Mouse (Mus musculus) CH12.LX (cell line): Measurements from ENCODE around the gene Sfxn5. TPM values are rescaled to one million over a fixed set of nuclear protein-coding genes. Genes with fewer than 3 reads are reported as not detected.

ENCODE experiments used
- DNase-seq: peaks from one replicate; pipeline ENCODE4 v3.0.0-alpha.2; 2013; ENCODE audit errors: extremely low read depth
- H3K27ac ChIP-seq: 2 replicates; pipeline ENCODE4 v1.5.1; 2012; ENCODE audit warnings: low read depth, mild to moderate bottlenecking, control low read depth, moderate library complexity; ENCODE audit not compliant: insufficient read depth
- H3K27me3 ChIP-seq: replicated peaks from 2 replicates; pipeline ENCODE3; 2012; ENCODE audit warnings: inconsistent platforms
- H3K36me3 ChIP-seq, 2 experiments: replicated peaks in 1 of 2; 2 replicates each; pipeline versions ENCODE3 to v1.6.1; 2012; ENCODE audit warnings: inconsistent platforms in 1 of 2, low read length in 1 of 2, mild to moderate bottlenecking in 1 of 2, mixed read lengths in 1 of 2, moderate library complexity in 1 of 2; ENCODE audit not compliant: control insufficient read depth in 1 of 2, insufficient read depth in 1 of 2
- H3K4me1 ChIP-seq, 2 experiments: 2 replicates each; pipeline ENCODE4 v1.6.1; 2012; ENCODE audit warnings: inconsistent platforms in 1 of 2, moderate library complexity in 1 of 2; ENCODE audit not compliant: insufficient read depth in 2 of 2, control insufficient read depth in 1 of 2
- H3K4me2 ChIP-seq: 2 replicates; pipeline ENCODE4 v1.6.1; 2012; ENCODE audit warnings: low read depth, mild to moderate bottlenecking, control low read depth; ENCODE audit not compliant: poor library complexity, insufficient read depth, severe bottlenecking
- H3K4me3 ChIP-seq, 3 experiments: fragments of 150-350 bp in 1 of 3; sonication (generic) in 1 of 3; replicated peaks in 1 of 3; 2 replicates each; pipeline versions ENCODE3 to v1.5.1; 2011 to 2012; ENCODE audit warnings: low read depth in 2 of 3, low read length in 2 of 3, mild to moderate bottlenecking in 2 of 3, moderate library complexity in 2 of 3, control low read depth in 1 of 3, improper control_type of control experiment in 1 of 3, inconsistent platforms in 1 of 3, mixed read lengths in 1 of 3; ENCODE audit not compliant: poor library complexity in 1 of 3
- H3K79me2 ChIP-seq: replicated peaks from 2 replicates; pipeline ENCODE4 v1.6.1; 2012; ENCODE audit warnings: mild to moderate bottlenecking, moderate library complexity; ENCODE audit not compliant: control insufficient read depth, poor library complexity, insufficient read depth, severe bottlenecking; ENCODE audit errors: extremely low read depth
- H3K9ac ChIP-seq: 2 replicates; pipeline ENCODE4 v1.6.1; 2012; ENCODE audit warnings: low read depth, mild to moderate bottlenecking, control low read depth, moderate library complexity; ENCODE audit not compliant: insufficient read depth
- H3K9me3 ChIP-seq: replicated peaks from 2 replicates; pipeline ENCODE3; 2012; ENCODE audit warnings: low read length, inconsistent platforms, mixed read lengths
- BHLHE40 ChIP-seq: IDR thresholded peaks from 2 replicates; pipeline ENCODE4 v1.6.1; 2011; ENCODE audit warnings: mild to moderate bottlenecking, low read depth, low read length, improper control_type of control experiment
- CHD1 ChIP-seq: IDR thresholded peaks from 2 replicates; pipeline ENCODE4 v1.6.1; 2012; ENCODE audit warnings: low read depth, low read length, improper control_type of control experiment, inconsistent platforms
- CTCF ChIP-seq, 2 experiments: IDR thresholded peaks in 1 of 2; conservative IDR thresholded peaks in 1 of 2; 2 replicates each; pipeline ENCODE4 v1.5.1; 2011 to 2012; ENCODE audit warnings: low read depth in 2 of 2, low read length in 2 of 2, improper control_type of control experiment in 1 of 2, inconsistent platforms in 1 of 2, mild to moderate bottlenecking in 1 of 2, moderate library complexity in 1 of 2
- ETS1 ChIP-seq: conservative IDR thresholded peaks from 2 replicates; pipeline ENCODE4 v1.6.1; 2012; ENCODE audit warnings: low read depth, mild to moderate bottlenecking, inconsistent platforms, low read length, improper control_type of control experiment, moderate library complexity
- GABPA ChIP-seq: IDR thresholded peaks from 2 replicates; pipeline ENCODE4 v1.6.1; 2012; ENCODE audit warnings: low read depth, low read length, improper control_type of control experiment, inconsistent platforms; ENCODE audit not compliant: insufficient replicate concordance
- IRF4 ChIP-seq: IDR thresholded peaks from 2 replicates; pipeline ENCODE4 v1.6.1; 2014; ENCODE audit warnings: low read depth, mild to moderate bottlenecking, inconsistent platforms, low read length, improper control_type of control experiment
- JUN ChIP-seq: IDR thresholded peaks from 2 replicates; pipeline ENCODE4 v1.6.1; 2011; ENCODE audit warnings: low read depth, mild to moderate bottlenecking, low read length, improper control_type of control experiment, moderate library complexity; ENCODE audit not compliant: insufficient read depth
- MAX ChIP-seq: IDR thresholded peaks from 2 replicates; pipeline ENCODE4 v1.6.1; 2011; ENCODE audit warnings: low read length, improper control_type of control experiment
- MEF2A ChIP-seq: IDR thresholded peaks from 2 replicates; pipeline ENCODE4 v1.6.1; 2014; ENCODE audit warnings: low read depth, mild to moderate bottlenecking, inconsistent platforms, low read length, improper control_type of control experiment, borderline replicate concordance
- MYC ChIP-seq: IDR thresholded peaks from 2 replicates; pipeline ENCODE4 v1.6.1; 2011; ENCODE audit warnings: low read depth, mild to moderate bottlenecking, improper control_type of control experiment, low read length
- NELFE ChIP-seq: IDR thresholded peaks from 2 replicates; pipeline ENCODE4 v1.6.1; 2011; ENCODE audit warnings: low read depth, low read length, improper control_type of control experiment
- NRF1 ChIP-seq: IDR thresholded peaks from 2 replicates; pipeline ENCODE4 v1.6.1; 2014; ENCODE audit warnings: low read depth, mild to moderate bottlenecking, inconsistent platforms, low read length, improper control_type of control experiment, moderate library complexity
- PAX5 ChIP-seq: IDR thresholded peaks from 2 replicates; pipeline ENCODE4 v1.6.1; 2012; ENCODE audit warnings: low read length, inconsistent platforms, mixed read lengths
- POLR2A ChIP-seq: IDR thresholded peaks from 2 replicates; pipeline ENCODE4 v1.6.1; 2011; ENCODE audit warnings: low read depth, mild to moderate bottlenecking, improper control_type of control experiment, low read length
- POLR2AphosphoS2 ChIP-seq: IDR thresholded peaks from 2 replicates; pipeline ENCODE4 v1.6.1; 2011; ENCODE audit warnings: low read depth, low read length, improper control_type of control experiment
- RAD21 ChIP-seq: IDR thresholded peaks from 2 replicates; pipeline ENCODE4 v1.6.1; 2011; ENCODE audit warnings: low read depth, mild to moderate bottlenecking, low read length, improper control_type of control experiment, moderate library complexity
- RCOR1 ChIP-seq: conservative IDR thresholded peaks from 2 replicates; pipeline ENCODE4 v1.6.1; 2012; ENCODE audit warnings: low read depth, mild to moderate bottlenecking, inconsistent platforms, low read length, improper control_type of control experiment
- SMC3 ChIP-seq: IDR thresholded peaks from 2 replicates; pipeline ENCODE4 v1.6.1; 2011; ENCODE audit warnings: low read depth, low read length, improper control_type of control experiment
- TCF12 ChIP-seq: IDR thresholded peaks from 2 replicates; pipeline ENCODE4 v1.6.1; 2014; ENCODE audit warnings: low read depth, mild to moderate bottlenecking, inconsistent platforms, low read length, improper control_type of control experiment
- USF2 ChIP-seq: conservative IDR thresholded peaks from 2 replicates; pipeline ENCODE4 v1.6.1; 2011; ENCODE audit warnings: low read depth, low read length, improper control_type of control experiment
- ZC3H11A ChIP-seq: IDR thresholded peaks from 2 replicates; pipeline ENCODE4 v1.6.1; 2012; ENCODE audit warnings: low read depth, mild to moderate bottlenecking, inconsistent platforms, low read length, improper control_type of control experiment
- ZMIZ1 ChIP-seq: IDR thresholded peaks from 2 replicates; pipeline ENCODE4 v1.6.1; 2012; ENCODE audit warnings: low read depth, mild to moderate bottlenecking, inconsistent platforms, low read length, improper control_type of control experiment
- dilution Hi-C: fragments of 300-500 bp; cut with MboI; formaldehyde crosslinking; loops from 2 replicates; pipeline ENCODE4 v1.14.3; 2020; ENCODE audit warnings: low sequenced_read_pairs; ENCODE audit not compliant: extremely low pct_unique_long_range_greater_than_20kb, extremely low pct_ligation_motif_present
- in situ Hi-C: fragments of 300-500 bp; cut with MboI; formaldehyde crosslinking; loops from 3 replicates; pipeline ENCODE4 v1.14.3; 2019; ENCODE audit warnings: low sequenced_read_pairs, low pct_ligation_motif_present, low pct_unique_long_range_greater_than_20kb, mixed read lengths
- polyA plus RNA-seq: library from polyadenylated mRNA; unstranded; fragments of >175 nt; gene quantifications from 2 replicates; pipeline ENCODE4 v1.2.1, GENCODE M21; 2012; ENCODE audit warnings: low read depth; ENCODE audit not compliant: insufficient read length
- total RNA-seq, 2 experiments: library from RNA; depleted of rRNA; stranded (reverse); fragments of 300-350 nt in 1 of 2; fragments of >200 nt in 1 of 2; gene quantifications; 2 replicates each; pipeline ENCODE4 v1.2.3; 2012 to 2014

Sfxn5 gene
- total and polyA plus RNA-seq, 3 experiments, result 0.55 to 0.93 (median 0.66) TPM

GRCm38 (mm10) chr6:85293255-85294003 is 39.8 kb downstream of the Sfxn5 start:
- in situ Hi-C loops, result no loop called here
- TF ChIP-seq MEF2A, result no peak
- TF ChIP-seq MAX, result no peak
- no peak for TF ChIP-seq CTCF (conservative IDR thresholded peaks at IDR 0.05 in 1 of 2, IDR thresholded peaks at IDR 0.05 in 1 of 2; ENCODE audit: low read depth in 2 of 2, low read length in 2 of 2)
- no peak for TF ChIP-seq BHLHE40
- no peak for TF ChIP-seq CHD1
- no peak for TF ChIP-seq ZMIZ1
- TF ChIP-seq ETS1, result no peak
- TF ChIP-seq RCOR1, result no peak
- TF ChIP-seq TCF12, result no peak
- no peak for TF ChIP-seq NELFE
- no peak for TF ChIP-seq POLR2A
- TF ChIP-seq IRF4, result no peak
- TF ChIP-seq RAD21, result no peak
- no peak for TF ChIP-seq USF2
- no peak for TF ChIP-seq PAX5
- TF ChIP-seq JUN, result no peak
- no peak for TF ChIP-seq POLR2AphosphoS2

GRCm38 (mm10) chr6:85290869-85291824 is 42.1 kb downstream of the Sfxn5 start:
- dilution Hi-C loops, result no loop called here
- no peaks in the 10 kb centered on the region for H3K36me3 ChIP-seq
- peaks cover 6 to 31% of the 10 kb centered on the region in 2 experiments for H3K4me1 ChIP-seq
- H3K27me3 ChIP-seq, result no peaks in the 10 kb centered on the region
- H3K4me2 ChIP-seq, result no peak overlapping the region
- no peaks in the 10 kb centered on the region for H3K79me2 ChIP-seq
- H3K4me3 ChIP-seq, result no peak overlapping the region
- TF ChIP-seq RAD21, result peak; percentile 29
- TF ChIP-seq MYC, result no peak
- TF ChIP-seq GABPA, result no peak
- no peak for TF ChIP-seq NRF1
- TF ChIP-seq POLR2A, result no peak
- no peak for TF ChIP-seq ZMIZ1
- TF ChIP-seq SMC3, result peak; percentile 12; the same call in 1 of the 2 replicates
- TF ChIP-seq CTCF (conservative IDR thresholded peaks at IDR 0.05 in 1 of 2, IDR thresholded peaks at IDR 0.05 in 1 of 2; ENCODE audit: low read depth in 2 of 2, low read length in 2 of 2), result peak; percentile 16 to 48; a peak in 2 of 4 replicates
- TF ChIP-seq ZC3H11A, result no peak
- TF ChIP-seq, all 38 proteins: peak for 3
- DNase-seq, result peak; percentile 2
- H3K9ac ChIP-seq, result no peak overlapping the region
- in situ Hi-C loops, result no loop called here
- H3K9me3 ChIP-seq, result no peaks in the 10 kb centered on the region
- H3K27ac ChIP-seq, result no peak overlapping the region

More at GRCm38 (mm10) chr6:85293255-85294003, 39.8 kb downstream of the Sfxn5 start:
- no peaks in the 10 kb centered on the region for H3K27me3 ChIP-seq
- peak; percentile 7 for DNase-seq
- H3K36me3 ChIP-seq, result no peaks in the 10 kb centered on the region
- dilution Hi-C loops, result no loop called here
- no peak overlapping the region for H3K27ac ChIP-seq
- no peak overlapping the region for H3K4me3 ChIP-seq
- no peak overlapping the region for H3K4me2 ChIP-seq
- H3K9ac ChIP-seq, result no peak overlapping the region
- H3K9me3 ChIP-seq, result no peaks in the 10 kb centered on the region
- no peaks in the 10 kb centered on the region for H3K79me2 ChIP-seq
- peaks cover 6 to 37% of the 10 kb centered on the region in 2 experiments for H3K4me1 ChIP-seq
